In genomic region chr1:132140171-132140570, GRCm38 (mm10) we compare ENCODE assay signal across 8 mouse cellular contexts. TPM values are rescaled to one million over a fixed set of nuclear protein-coding genes. Genes with fewer than 3 reads are reported as not detected.
DNase-seq lines count a peak whose midpoint lies in the region; ATAC-seq and TF ChIP-seq lines count a peak whose summit lies in the region.

No protein-coding gene starts in this region.

- TF ChIP-seq EP300 in stomach, postnatal 0 days (optimal IDR thresholded peaks at IDR 0.05), result no peak

- H3K9ac ChIP-seq in midbrain, embryonic 14.5 days (replicated peaks; ENCODE audit: low read length), result no peak overlapping the region
- H3K9ac ChIP-seq in midbrain, embryonic 16.5 days (ENCODE audit: low read depth, low read length), result no peak overlapping the region
- no peak overlapping the region for H3K9ac ChIP-seq in embryonic facial prominence, embryonic 11.5 days (replicated peaks; ENCODE audit: low read length)
- no peak overlapping the region for H3K9ac ChIP-seq in liver, embryonic 11.5 days (ENCODE audit: low read depth, low read length)
- H3K9ac ChIP-seq in stomach, postnatal 0 days (ENCODE audit: low read length), result no peak overlapping the region

- no peaks in the 10 kb centered on the region for H3K9me3 ChIP-seq in midbrain, embryonic 14.5 days (ENCODE audit: control insufficient read depth, low read length)
- no peaks in the 10 kb centered on the region for H3K9me3 ChIP-seq in midbrain, embryonic 16.5 days (replicated peaks; ENCODE audit: control insufficient read depth, low read length, poor library complexity, severe bottlenecking)
- H3K9me3 ChIP-seq in embryonic facial prominence, embryonic 11.5 days (replicated peaks; ENCODE audit: control insufficient read depth, low read length), result no peaks in the 10 kb centered on the region
- no peaks in the 10 kb centered on the region for H3K9me3 ChIP-seq in liver, embryonic 11.5 days (ENCODE audit: control insufficient read depth, low read length)
- H3K9me3 ChIP-seq in stomach, postnatal 0 days (ENCODE audit: control insufficient read depth, low read length), result no peaks in the 10 kb centered on the region

- H3K4me1 ChIP-seq in cerebellum, adult 2 months (ENCODE audit: control insufficient read depth, insufficient read depth, low read length), result no peaks in the 10 kb centered on the region
- H3K4me1 ChIP-seq in midbrain, embryonic 14.5 days (ENCODE audit: control insufficient read depth, insufficient read depth, low read length), result peaks cover 31% of the 10 kb centered on the region
- peaks cover 28% of the 10 kb centered on the region for H3K4me1 ChIP-seq in midbrain, embryonic 16.5 days (ENCODE audit: control insufficient read depth, insufficient read depth, low read length)
- H3K4me1 ChIP-seq in embryonic facial prominence, embryonic 11.5 days (ENCODE audit: control insufficient read depth, insufficient read depth, low read length), result no peaks in the 10 kb centered on the region
- H3K4me1 ChIP-seq in liver, embryonic 11.5 days (replicated peaks; ENCODE audit: control insufficient read depth, insufficient read depth, low read length), result peaks cover 19% of the 10 kb centered on the region
- 0 out of 2 replicates have a peak, but pooled peaks cover 7% of the 10 kb centered on the region for H3K4me1 ChIP-seq in stomach, postnatal 0 days (replicated peaks; ENCODE audit: control insufficient read depth, insufficient read depth)

- no peak overlapping the region for H3K4me2 ChIP-seq in midbrain, embryonic 14.5 days (ENCODE audit: low read length)
- H3K4me2 ChIP-seq in midbrain, embryonic 16.5 days (ENCODE audit: low read length), result no peak overlapping the region
- H3K4me2 ChIP-seq in embryonic facial prominence, embryonic 11.5 days (ENCODE audit: low read depth, low read length), result no peak overlapping the region
- H3K4me2 ChIP-seq in liver, embryonic 11.5 days, result peak overlapping the region; percentile 98; the same call in 1 of the 2 replicates
- no peak overlapping the region; the same call in 1 of the 2 replicates for H3K4me2 ChIP-seq in stomach, postnatal 0 days (replicated peaks; ENCODE audit: low read depth)

- TF ChIP-seq POLR2A in cerebellum, adult 2 months (IDR thresholded peaks at IDR 0.05; ENCODE audit: borderline replicate concordance, insufficient read depth, low read length), result no peak

- no peak overlapping the region for H3K27ac ChIP-seq in cerebellum, adult 2 months (ENCODE audit: insufficient read depth, low read length)
- H3K27ac ChIP-seq in midbrain, embryonic 14.5 days (replicated peaks; ENCODE audit: low read depth, low read length), result no peak overlapping the region
- no peak overlapping the region for H3K27ac ChIP-seq in midbrain, embryonic 16.5 days (ENCODE audit: low read length)
- H3K27ac ChIP-seq in embryonic facial prominence, embryonic 11.5 days (replicated peaks; ENCODE audit: low read depth, low read length), result no peak overlapping the region
- no peak overlapping the region; the same call in 1 of the 2 replicates for H3K27ac ChIP-seq in liver, embryonic 11.5 days (ENCODE audit: low read depth, low read length)
- H3K27ac ChIP-seq in stomach, postnatal 0 days (replicated peaks), result 0 out of 2 replicates have a peak overlapping the region, but pooled peaks have one; percentile 13

- no peak overlapping the region for H3K4me3 ChIP-seq in cerebellum, adult 2 months (replicated peaks; ENCODE audit: insufficient read depth, low read depth, low read length)
- no peak overlapping the region for H3K4me3 ChIP-seq in midbrain, embryonic 14.5 days (replicated peaks; ENCODE audit: low read depth, low read length)
- no peak overlapping the region for H3K4me3 ChIP-seq in midbrain, embryonic 16.5 days (ENCODE audit: low read depth, low read length)
- no peak overlapping the region for H3K4me3 ChIP-seq in embryonic facial prominence, embryonic 11.5 days (ENCODE audit: low read depth, low read length)
- no peak overlapping the region for H3K4me3 ChIP-seq in liver, embryonic 11.5 days (ENCODE audit: low read depth, low read length)
- H3K4me3 ChIP-seq in stomach, postnatal 0 days (ENCODE audit: low read depth, low read length), result no peak overlapping the region

- no peaks in the 10 kb centered on the region for H3K36me3 ChIP-seq in midbrain, embryonic 14.5 days (ENCODE audit: control insufficient read depth, insufficient read depth, low read length)
- H3K36me3 ChIP-seq in midbrain, embryonic 16.5 days (ENCODE audit: control insufficient read depth, insufficient read depth, low read length), result no peaks in the 10 kb centered on the region
- no peaks in the 10 kb centered on the region for H3K36me3 ChIP-seq in embryonic facial prominence, embryonic 11.5 days (replicated peaks; ENCODE audit: control insufficient read depth, insufficient read depth, low read depth, low read length)
- no peaks in the 10 kb centered on the region for H3K36me3 ChIP-seq in liver, embryonic 11.5 days (ENCODE audit: control insufficient read depth, insufficient read depth, low read length)
- H3K36me3 ChIP-seq in stomach, postnatal 0 days (ENCODE audit: control insufficient read depth, insufficient read depth, low read length), result no peaks in the 10 kb centered on the region

- ATAC-seq in midbrain, embryonic 14.5 days (ENCODE audit: low FRiP score, low TSS enrichment), result no peak
- no peak for ATAC-seq in midbrain, embryonic 16.5 days
- no peak for ATAC-seq in embryonic facial prominence, embryonic 11.5 days (replicated peaks; ENCODE audit: insufficient number of reproducible peaks, low FRiP score, low TSS enrichment, low read depth)
- 0 out of 2 replicates have a peak, but pooled peaks have one; percentile 35 for ATAC-seq in liver, embryonic 11.5 days (replicated peaks; ENCODE audit: low FRiP score)
- ATAC-seq in stomach, postnatal 0 days (ENCODE audit: low FRiP score, low TSS enrichment), result no peak

- DNase-seq in cerebellum, adult 2 months, result peak; percentile 42 to 55
- DNase-seq in cerebellum, adult 11-12 months, result no peak
- peak; percentile 60 for DNase-seq in midbrain, embryonic 14.5 days
- peak; percentile 59 for DNase-seq in embryonic facial prominence, embryonic 11.5 days (ENCODE audit: low spot score)
- no peak for DNase-seq in liver, embryonic 11.5 days (ENCODE audit: low spot score)
- peak; percentile 67 for DNase-seq in stomach, postnatal 0 days (ENCODE audit: low spot score)
- DNase-seq in frontal cortex, postnatal 36 days (ENCODE audit: low spot score in 2 of 2), result no peak

- TF ChIP-seq CTCF in cerebellum, adult 2 months (IDR thresholded peaks at IDR 0.05; ENCODE audit: borderline replicate concordance, insufficient read depth, low read depth, low read length), result peak; percentile 49; the same call in 1 of the 2 replicates
- TF ChIP-seq CTCF in stomach, postnatal 0 days (IDR thresholded peaks at IDR 0.05; ENCODE audit: low read depth), result peak; percentile 69

- no peaks in the 10 kb centered on the region for H3K27me3 ChIP-seq in cerebellum, adult 2 months (ENCODE audit: control insufficient read depth, insufficient read depth, low read length)
- peaks cover 21% of the 10 kb centered on the region for H3K27me3 ChIP-seq in midbrain, embryonic 14.5 days (ENCODE audit: control insufficient read depth, insufficient read depth, low read length)
- 0 out of 2 replicates have a peak, but pooled peaks cover 3% of the 10 kb centered on the region for H3K27me3 ChIP-seq in midbrain, embryonic 16.5 days (ENCODE audit: control insufficient read depth, insufficient read depth, low read depth, low read length)
- H3K27me3 ChIP-seq in embryonic facial prominence, embryonic 11.5 days (ENCODE audit: control insufficient read depth, insufficient read depth, low read length), result peaks cover 3% of the 10 kb centered on the region; the same call in 1 of the 2 replicates
- peaks cover 21% of the 10 kb centered on the region for H3K27me3 ChIP-seq in liver, embryonic 11.5 days (replicated peaks; ENCODE audit: control insufficient read depth, insufficient read depth, low read length)
- H3K27me3 ChIP-seq in stomach, postnatal 0 days (ENCODE audit: control insufficient read depth, insufficient read depth, low read length), result no peaks in the 10 kb centered on the region

- 75% methylated on average over 10 of the region's 10 CpGs for WGBS in cerebellum, adult 2 months
- WGBS in midbrain, embryonic 14.5 days, result 69% methylated on average over 10 of the region's 10 CpGs
- WGBS in midbrain, embryonic 16.5 days, result 64% methylated on average over 10 of the region's 10 CpGs
- 59% methylated on average over 10 of the region's 10 CpGs for WGBS in embryonic facial prominence, embryonic 11.5 days
- 51% methylated on average over 10 of the region's 10 CpGs for WGBS in liver, embryonic 11.5 days
- WGBS in stomach, postnatal 0 days, result 45% methylated on average over 10 of the region's 10 CpGs

RNA-seq across cellular contexts. Expression of gene Cdk18, which starts 0.7 kb away (rescaled TPM):
- polyA plus RNA-seq in cerebellum, adult 2 months (2012; rRNA removed), result 32.1 and 35.8 TPM in 2 replicates
- 0.63 and 1.1 TPM in 2 replicates for polyA plus RNA-seq in midbrain, embryonic 14.5 days (2014; fragmentation: Nextera tagmentation; extraction: Ambion mirVana)
- 1.7 and 2.4 TPM in 2 replicates for polyA plus RNA-seq in midbrain, embryonic 16.5 days (2015; fragmentation: Nextera tagmentation; extraction: Ambion mirVana)
- 1.6 and 2.3 TPM in 2 replicates for polyA plus RNA-seq in embryonic facial prominence, embryonic 11.5 days (2014; fragmentation: Nextera tagmentation; extraction: Ambion mirVana)
- 4.1 and 4.4 TPM in 2 replicates for polyA plus RNA-seq in liver, embryonic 11.5 days (2014; fragmentation: Nextera tagmentation; extraction: Ambion mirVana)
- polyA plus RNA-seq in stomach, postnatal 0 days (2015; fragmentation: Nextera tagmentation; extraction: Ambion mirVana), result 9.7 and 14.5 TPM in 2 replicates

RNA-seq across cellular contexts. Expression of gene Lemd1, which starts 51.1 kb away (rescaled TPM):
- 7.1 and 7.6 TPM in 2 replicates for polyA plus RNA-seq in cerebellum, adult 2 months (2012; rRNA removed)
- 21.2 and 23.2 TPM in 2 replicates for polyA plus RNA-seq in midbrain, embryonic 14.5 days (2014; fragmentation: Nextera tagmentation; extraction: Ambion mirVana)
- polyA plus RNA-seq in midbrain, embryonic 16.5 days (2015; fragmentation: Nextera tagmentation; extraction: Ambion mirVana), result 16.2 and 18.0 TPM in 2 replicates
- polyA plus RNA-seq in embryonic facial prominence, embryonic 11.5 days (2014; fragmentation: Nextera tagmentation; extraction: Ambion mirVana), result 1.1 and 3.4 TPM in 2 replicates
- polyA plus RNA-seq in liver, embryonic 11.5 days (2014; fragmentation: Nextera tagmentation; extraction: Ambion mirVana), result 0.27 TPM in 1 of 2 replicates, not detected in the other
- polyA plus RNA-seq in stomach, postnatal 0 days (2015; fragmentation: Nextera tagmentation; extraction: Ambion mirVana), result 0.30 and 0.42 TPM in 2 replicates

RNA-seq across cellular contexts. Expression of gene AC124108.1, which starts 51.1 kb away (rescaled TPM):
- 3.2 and 3.6 TPM in 2 replicates for polyA plus RNA-seq in cerebellum, adult 2 months (2012; rRNA removed)
- 4.4 and 4.5 TPM in 2 replicates for polyA plus RNA-seq in midbrain, embryonic 14.5 days (2014; fragmentation: Nextera tagmentation; extraction: Ambion mirVana)
- 2.8 and 4.0 TPM in 2 replicates for polyA plus RNA-seq in midbrain, embryonic 16.5 days (2015; fragmentation: Nextera tagmentation; extraction: Ambion mirVana)
- polyA plus RNA-seq in embryonic facial prominence, embryonic 11.5 days (2014; fragmentation: Nextera tagmentation; extraction: Ambion mirVana), result 0.65 and 0.99 TPM in 2 replicates
- polyA plus RNA-seq in liver, embryonic 11.5 days (2014; fragmentation: Nextera tagmentation; extraction: Ambion mirVana), result 0.04 and 0.08 TPM in 2 replicates
- polyA plus RNA-seq in stomach, postnatal 0 days (2015; fragmentation: Nextera tagmentation; extraction: Ambion mirVana), result 0.02 and 0.06 TPM in 2 replicates

Comparison
In these comparisons a context has a peak if more than half of its experiments do, and no peak if none do; other contexts are left out.
1. DNase-seq: peak in cerebellum, adult 2 months (2 of 2), midbrain, embryonic 14.5 days (single experiment), embryonic facial prominence, embryonic 11.5 days (single experiment) and stomach, postnatal 0 days (single experiment); none in cerebellum, adult 11-12 months (single experiment), liver, embryonic 11.5 days (single experiment) and frontal cortex, postnatal 36 days (0 of 2).